Comparison of ENCODE assay signal across 8 mouse cellular contexts in the genomic region with DNA sequence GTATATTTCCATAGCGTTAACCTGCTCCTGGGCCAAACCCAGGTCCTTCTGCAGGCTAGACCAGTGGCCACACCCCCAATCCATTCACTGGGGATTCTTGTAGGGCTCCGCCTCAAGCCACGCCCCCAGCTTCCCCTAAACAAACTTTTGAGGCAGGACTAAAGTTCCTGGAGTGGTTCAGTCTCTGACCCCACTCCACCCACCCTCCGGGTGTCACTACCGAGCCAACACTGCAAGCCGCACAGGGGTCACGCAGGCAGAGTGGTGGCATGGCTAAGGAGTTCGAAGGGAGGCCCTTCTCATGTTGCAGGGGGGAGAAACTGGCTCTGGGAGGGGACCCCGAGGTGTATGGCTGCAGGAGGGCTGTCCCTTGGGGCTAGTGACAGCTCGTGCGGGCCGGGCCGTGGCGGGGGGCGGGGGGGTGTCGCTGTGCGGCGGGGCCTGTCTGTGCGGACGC. TPM values are rescaled to one million over a fixed set of nuclear protein-coding genes. Genes with fewer than 3 reads are reported as not detected.
A peak's percentile ranks its signal among the peaks of the same experiment; 100 is the strongest.
DNase-seq lines count a peak whose midpoint lies in the region; ATAC-seq lines count a peak whose summit lies in the region.

No protein-coding gene starts in this region.

- H3K4me3 ChIP-seq in embryonic facial prominence, embryonic 14.5 days (ENCODE audit: low read depth, low read length): peak overlapping the region; percentile 80
- H3K4me3 ChIP-seq in heart, embryonic 12.5 days: peak overlapping the region; percentile 77
- peak overlapping the region; percentile 78 for H3K4me3 ChIP-seq in kidney, embryonic 16.5 days (ENCODE audit: low read length)
- peak overlapping the region; percentile 80 for H3K4me3 ChIP-seq in lung, embryonic 15.5 days

- ATAC-seq in embryonic facial prominence, embryonic 14.5 days (ENCODE audit: low read depth): peak; percentile 12
- ATAC-seq in heart, embryonic 12.5 days (ENCODE audit: insufficient number of reproducible peaks, low FRiP score): peak; percentile 27
- ATAC-seq in kidney, embryonic 16.5 days (ENCODE audit: low FRiP score, low TSS enrichment): peak; percentile 40
- ATAC-seq in lung, embryonic 15.5 days (ENCODE audit: borderline replicate concordance, extremely low read depth, low FRiP score, low TSS enrichment): peak; percentile 29
- ATAC-seq in neutrophil, adult 5-6 weeks (ENCODE audit: extremely low read depth, insufficient number of reproducible peaks, low FRiP score, poor library complexity, severe bottlenecking): peak; percentile 17; the same call in 1 of the 2 replicates

- H3K27ac ChIP-seq in embryonic facial prominence, embryonic 14.5 days (replicated peaks; ENCODE audit: low read depth, low read length): peak overlapping the region; percentile 89
- peak overlapping the region; percentile 97 for H3K27ac ChIP-seq in heart, embryonic 12.5 days (ENCODE audit: poor library complexity, severe bottlenecking)
- peak overlapping the region; percentile 97 for H3K27ac ChIP-seq in kidney, embryonic 16.5 days (ENCODE audit: low read length)
- peak overlapping the region; percentile 97 for H3K27ac ChIP-seq in lung, embryonic 15.5 days

- no peaks in the 10 kb centered on the region for H3K9me3 ChIP-seq in embryonic facial prominence, embryonic 14.5 days (ENCODE audit: control insufficient read depth, low read length)
- H3K9me3 ChIP-seq in heart, embryonic 12.5 days (replicated peaks): no peaks in the 10 kb centered on the region
- no peaks in the 10 kb centered on the region for H3K9me3 ChIP-seq in kidney, embryonic 16.5 days (ENCODE audit: low read length)
- H3K9me3 ChIP-seq in lung, embryonic 15.5 days: no peaks in the 10 kb centered on the region

- H3K4me2 ChIP-seq in embryonic facial prominence, embryonic 14.5 days (ENCODE audit: low read depth, low read length): peak overlapping the region; percentile 97
- H3K4me2 ChIP-seq in heart, embryonic 12.5 days: peak overlapping the region; percentile 90
- peak overlapping the region; percentile 90 for H3K4me2 ChIP-seq in kidney, embryonic 16.5 days (replicated peaks; ENCODE audit: low read depth, low read length)
- peak overlapping the region; percentile 97 for H3K4me2 ChIP-seq in lung, embryonic 15.5 days

- H3K36me3 ChIP-seq in embryonic facial prominence, embryonic 14.5 days (ENCODE audit: control insufficient read depth, insufficient read depth, low read length): no peaks in the 10 kb centered on the region
- H3K36me3 ChIP-seq in heart, embryonic 12.5 days: no peaks in the 10 kb centered on the region
- no peaks in the 10 kb centered on the region for H3K36me3 ChIP-seq in kidney, embryonic 16.5 days (ENCODE audit: insufficient read depth, low read length)
- H3K36me3 ChIP-seq in lung, embryonic 15.5 days: no peaks in the 10 kb centered on the region

- H3K9ac ChIP-seq in embryonic facial prominence, embryonic 14.5 days (ENCODE audit: low read depth, low read length): peak overlapping the region; percentile 80
- peak overlapping the region; percentile 81 for H3K9ac ChIP-seq in heart, embryonic 12.5 days
- peak overlapping the region; percentile 93 for H3K9ac ChIP-seq in kidney, embryonic 16.5 days (replicated peaks; ENCODE audit: low read length)
- peak overlapping the region; percentile 77 for H3K9ac ChIP-seq in lung, embryonic 15.5 days

- DNase-seq in A20 (ENCODE audit: low read depth, low spot score): peak; percentile 95
- peak; percentile 91 to 94 for DNase-seq in adrenal gland, postnatal 36 days
- DNase-seq in embryonic facial prominence, embryonic 14.5 days (ENCODE audit: low spot score): peak; percentile 94
- DNase-seq in thymus, postnatal 0 days (ENCODE audit: low spot score): peak; percentile 74

- 0% methylated on average over 12 of the region's 20 CpGs for WGBS in embryonic facial prominence, embryonic 14.5 days
- 1% methylated on average over 19 of the region's 20 CpGs for WGBS in heart, embryonic 12.5 days
- WGBS in kidney, embryonic 16.5 days: 1% methylated on average over 19 of the region's 20 CpGs
- under 1% methylated on average over 20 of the region's 20 CpGs for WGBS in lung, embryonic 15.5 days

- H3K4me1 ChIP-seq in embryonic facial prominence, embryonic 14.5 days (ENCODE audit: control insufficient read depth, insufficient read depth, low read length): peaks cover 28% of the 10 kb centered on the region
- peaks cover 50% of the 10 kb centered on the region for H3K4me1 ChIP-seq in heart, embryonic 12.5 days (replicated peaks)
- peaks cover 50% of the 10 kb centered on the region for H3K4me1 ChIP-seq in kidney, embryonic 16.5 days (ENCODE audit: insufficient read depth, low read length)
- H3K4me1 ChIP-seq in lung, embryonic 15.5 days: peaks cover 56% of the 10 kb centered on the region

- peaks cover 6% of the 10 kb centered on the region for H3K27me3 ChIP-seq in embryonic facial prominence, embryonic 14.5 days (replicated peaks; ENCODE audit: control insufficient read depth, insufficient read depth, low read length)
- H3K27me3 ChIP-seq in heart, embryonic 12.5 days (replicated peaks): peaks cover 11% of the 10 kb centered on the region; the same call in 1 of the 2 replicates
- H3K27me3 ChIP-seq in kidney, embryonic 16.5 days (ENCODE audit: insufficient read depth, low read length): no peaks in the 10 kb centered on the region
- 0 out of 2 replicates have a peak, but pooled peaks cover 3% of the 10 kb centered on the region for H3K27me3 ChIP-seq in lung, embryonic 15.5 days

RNA-seq across cellular contexts. Expression of a gene that starts 25.8 kb away (rescaled TPM):
- total RNA-seq in adrenal gland, postnatal 36 days (2021): 100 to 1,000 TPM in 1 of 2 experiments, 10 to 100 TPM in 1; 93.2 to 114 TPM
- 100.0 and 103 TPM in 2 replicates for polyA plus RNA-seq in embryonic facial prominence, embryonic 14.5 days (2014; fragmentation: Nextera tagmentation; extraction: Ambion mirVana)
- polyA plus RNA-seq in heart, embryonic 12.5 days (2016; fragmentation: Nextera tagmentation; extraction: Ambion mirVana): 39.3 and 40.7 TPM in 2 replicates
- polyA plus RNA-seq in kidney, embryonic 16.5 days (2015; fragmentation: Nextera tagmentation; extraction: Ambion mirVana): 87.8 and 92.0 TPM in 2 replicates
- polyA plus RNA-seq in lung, embryonic 15.5 days (2015; fragmentation: Nextera tagmentation; extraction: Ambion mirVana): 86.0 and 87.2 TPM in 2 replicates
- total RNA-seq in neutrophil, adult 5-6 weeks (2017): 8.3 and 12.2 TPM in 2 replicates
- 21.5 and 21.9 TPM in 2 replicates for polyA plus RNA-seq in thymus, postnatal 0 days (2015; fragmentation: Nextera tagmentation; extraction: Ambion mirVana)

RNA-seq across cellular contexts. Expression of a gene that starts 36.8 kb away (rescaled TPM):
- 1 to 10 TPM; 1.2 to 1.6 TPM for total RNA-seq in adrenal gland, postnatal 36 days (2021)
- 3.9 and 4.1 TPM in 2 replicates for polyA plus RNA-seq in embryonic facial prominence, embryonic 14.5 days (2014; fragmentation: Nextera tagmentation; extraction: Ambion mirVana)
- polyA plus RNA-seq in heart, embryonic 12.5 days (2016; fragmentation: Nextera tagmentation; extraction: Ambion mirVana): 2.9 and 4.3 TPM in 2 replicates
- 42.7 and 44.1 TPM in 2 replicates for polyA plus RNA-seq in kidney, embryonic 16.5 days (2015; fragmentation: Nextera tagmentation; extraction: Ambion mirVana)
- 4.4 TPM in 2 replicates for polyA plus RNA-seq in lung, embryonic 15.5 days (2015; fragmentation: Nextera tagmentation; extraction: Ambion mirVana)
- 2.5 and 2.6 TPM in 2 replicates for total RNA-seq in neutrophil, adult 5-6 weeks (2017)
- polyA plus RNA-seq in thymus, postnatal 0 days (2015; fragmentation: Nextera tagmentation; extraction: Ambion mirVana): 12.5 and 14.0 TPM in 2 replicates

RNA-seq across cellular contexts. Expression of a gene that starts 40.8 kb away (rescaled TPM):
- 1 to 10 TPM in 1 of 2 experiments, not detected in 1; 1.5 TPM for total RNA-seq in adrenal gland, postnatal 36 days (2021)
- 0.77 and 0.88 TPM in 2 replicates for polyA plus RNA-seq in embryonic facial prominence, embryonic 14.5 days (2014; fragmentation: Nextera tagmentation; extraction: Ambion mirVana)
- polyA plus RNA-seq in heart, embryonic 12.5 days (2016; fragmentation: Nextera tagmentation; extraction: Ambion mirVana): 1.2 and 1.8 TPM in 2 replicates
- polyA plus RNA-seq in kidney, embryonic 16.5 days (2015; fragmentation: Nextera tagmentation; extraction: Ambion mirVana): 1.4 and 1.6 TPM in 2 replicates
- 0.45 and 2.3 TPM in 2 replicates for polyA plus RNA-seq in lung, embryonic 15.5 days (2015; fragmentation: Nextera tagmentation; extraction: Ambion mirVana)
- 2.2 TPM in 1 of 2 replicates, not detected in the other for total RNA-seq in neutrophil, adult 5-6 weeks (2017)
- polyA plus RNA-seq in thymus, postnatal 0 days (2015; fragmentation: Nextera tagmentation; extraction: Ambion mirVana): 0.72 and 1.5 TPM in 2 replicates

RNA-seq across cellular contexts. Expression of a gene that starts 45.4 kb away (rescaled TPM):
- total RNA-seq in adrenal gland, postnatal 36 days (2021): 1 to 10 TPM; 1.1 to 1.7 TPM
- polyA plus RNA-seq in embryonic facial prominence, embryonic 14.5 days (2014; fragmentation: Nextera tagmentation; extraction: Ambion mirVana): 2.4 and 2.6 TPM in 2 replicates
- 1.9 and 2.2 TPM in 2 replicates for polyA plus RNA-seq in heart, embryonic 12.5 days (2016; fragmentation: Nextera tagmentation; extraction: Ambion mirVana)
- 5.0 and 5.2 TPM in 2 replicates for polyA plus RNA-seq in kidney, embryonic 16.5 days (2015; fragmentation: Nextera tagmentation; extraction: Ambion mirVana)
- polyA plus RNA-seq in lung, embryonic 15.5 days (2015; fragmentation: Nextera tagmentation; extraction: Ambion mirVana): 1.6 and 2.7 TPM in 2 replicates
- total RNA-seq in neutrophil, adult 5-6 weeks (2017): 3.1 and 5.6 TPM in 2 replicates
- 2.3 TPM in 2 replicates for polyA plus RNA-seq in thymus, postnatal 0 days (2015; fragmentation: Nextera tagmentation; extraction: Ambion mirVana)

RNA-seq across cellular contexts. Expression of a gene that starts 45.4 kb away (rescaled TPM):
- total RNA-seq in adrenal gland, postnatal 36 days (2021): 10 to 100 TPM; 48.9 to 54.0 TPM
- 61.4 and 67.1 TPM in 2 replicates for polyA plus RNA-seq in embryonic facial prominence, embryonic 14.5 days (2014; fragmentation: Nextera tagmentation; extraction: Ambion mirVana)
- polyA plus RNA-seq in heart, embryonic 12.5 days (2016; fragmentation: Nextera tagmentation; extraction: Ambion mirVana): 66.7 and 66.9 TPM in 2 replicates
- polyA plus RNA-seq in kidney, embryonic 16.5 days (2015; fragmentation: Nextera tagmentation; extraction: Ambion mirVana): 87.6 and 104 TPM in 2 replicates
- polyA plus RNA-seq in lung, embryonic 15.5 days (2015; fragmentation: Nextera tagmentation; extraction: Ambion mirVana): 75.9 and 79.8 TPM in 2 replicates
- 11.2 and 16.9 TPM in 2 replicates for total RNA-seq in neutrophil, adult 5-6 weeks (2017)
- polyA plus RNA-seq in thymus, postnatal 0 days (2015; fragmentation: Nextera tagmentation; extraction: Ambion mirVana): 71.3 and 78.7 TPM in 2 replicates

Comparison
In these comparisons a context has a peak if more than half of its experiments do, and no peak if none do; other contexts are left out.
1. Peak in every context shown above with its lines: DNase-seq, ATAC-seq, H3K4me3 ChIP-seq and H3K27ac ChIP-seq.